Mouse (Mus musculus): ENCODE data around the gene Ikzf3.

DNA sequence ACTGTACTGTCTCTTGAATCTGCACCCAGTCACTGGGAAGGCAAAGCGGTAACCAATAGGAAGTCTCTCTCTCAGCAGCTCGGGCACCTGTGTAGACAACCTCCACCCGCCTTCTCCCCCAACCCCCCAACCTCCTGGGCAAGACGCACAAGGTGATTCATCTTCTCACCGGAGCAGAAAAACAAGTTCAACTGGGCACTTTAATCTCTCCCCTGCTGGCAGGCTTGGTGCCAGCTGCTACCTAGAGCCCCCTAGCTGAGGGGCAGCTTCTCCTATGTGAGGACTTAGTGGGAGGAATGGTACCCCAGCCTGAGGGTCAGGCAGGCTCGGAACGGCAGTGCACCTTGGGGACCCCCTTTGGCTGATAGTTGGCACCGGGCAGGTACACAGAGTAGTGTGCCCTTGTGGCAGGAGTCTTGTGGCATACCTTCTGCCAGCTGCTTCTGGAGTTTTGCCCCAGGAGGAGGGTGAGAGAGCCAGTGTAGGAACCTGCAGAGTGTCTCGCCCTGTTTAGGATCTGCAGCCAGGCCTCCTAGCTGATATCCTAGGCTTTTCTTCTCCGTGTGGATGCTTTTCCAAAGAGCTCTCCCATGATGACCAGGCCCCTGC lies 126.8 kb downstream of the Ikzf3 start:
- TF ChIP-seq POLR2A (IDR thresholded peaks at IDR 0.05; ENCODE audit: low read depth, low read length): no peak
- TF ChIP-seq CTCF (conservative IDR thresholded peaks at IDR 0.05; ENCODE audit: insufficient read depth, insufficient read length, low read depth, low read length): no peak

All from kidney, adult 2 months (tissue).